Mouse (Mus musculus): ENCODE measurements around the gene Fastkd3. TPM values are rescaled to one million over a fixed set of nuclear protein-coding genes. Genes with fewer than 3 reads are reported as not detected.

Fastkd3 gene
- polyA plus RNA-seq, 1 experiment: 3.3 TPM

DNA sequence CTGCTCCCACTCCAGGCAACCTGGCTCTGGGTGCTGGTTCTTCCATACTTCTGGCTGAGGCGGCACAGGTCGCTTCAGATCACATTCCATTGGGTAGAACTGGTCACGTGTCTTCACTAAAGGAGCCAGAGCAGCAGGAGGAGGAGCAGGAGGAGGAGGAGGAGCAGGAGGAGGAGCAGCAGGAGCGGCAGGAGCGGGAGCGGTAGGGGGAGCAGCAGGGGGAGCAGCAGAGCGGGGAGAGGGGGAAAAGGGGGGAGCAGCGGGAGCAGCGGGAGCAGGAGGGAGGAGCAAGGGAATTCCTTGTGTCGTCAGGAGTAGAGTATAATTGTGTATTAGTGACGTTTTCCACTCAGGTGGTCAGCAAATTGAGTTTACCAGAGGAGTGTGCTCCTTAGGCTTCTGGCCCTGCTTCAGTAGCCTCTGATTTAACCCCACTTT is 23.7 kb downstream of the Fastkd3 start:
- Histone ChIP-seq H3K27ac (ENCODE audit: insufficient read depth, low read depth, low read length) (no peak overlapping the region), H3K4me3 (ENCODE audit: low read depth, low read length) (peak overlapping the region; percentile 49), H3K4me1 (ENCODE audit: control insufficient read depth, insufficient read depth, insufficient read length, low read length) (peaks cover 6% of the 10 kb centered on the region; the same call in 1 of the 2 replicates), H3K27me3 (ENCODE audit: control insufficient read depth, insufficient read depth, low read length) (no peaks in the 10 kb centered on the region), H3K36me3 (ENCODE audit: control insufficient read depth, insufficient read depth, low read length) (no peaks in the 10 kb centered on the region)
- 3% methylated on average over 11 of the region's 11 CpGs for WGBS
- TF ChIP-seq CTCF (IDR thresholded peaks at IDR 0.05; ENCODE audit: extremely low read depth, insufficient read length, insufficient replicate concordance, low read depth, low read length) (no peak), POLR2A (IDR thresholded peaks at IDR 0.05; ENCODE audit: low read depth, low read length) (0 out of 2 replicates have a peak, but pooled peaks have one; percentile 30)

DNA sequence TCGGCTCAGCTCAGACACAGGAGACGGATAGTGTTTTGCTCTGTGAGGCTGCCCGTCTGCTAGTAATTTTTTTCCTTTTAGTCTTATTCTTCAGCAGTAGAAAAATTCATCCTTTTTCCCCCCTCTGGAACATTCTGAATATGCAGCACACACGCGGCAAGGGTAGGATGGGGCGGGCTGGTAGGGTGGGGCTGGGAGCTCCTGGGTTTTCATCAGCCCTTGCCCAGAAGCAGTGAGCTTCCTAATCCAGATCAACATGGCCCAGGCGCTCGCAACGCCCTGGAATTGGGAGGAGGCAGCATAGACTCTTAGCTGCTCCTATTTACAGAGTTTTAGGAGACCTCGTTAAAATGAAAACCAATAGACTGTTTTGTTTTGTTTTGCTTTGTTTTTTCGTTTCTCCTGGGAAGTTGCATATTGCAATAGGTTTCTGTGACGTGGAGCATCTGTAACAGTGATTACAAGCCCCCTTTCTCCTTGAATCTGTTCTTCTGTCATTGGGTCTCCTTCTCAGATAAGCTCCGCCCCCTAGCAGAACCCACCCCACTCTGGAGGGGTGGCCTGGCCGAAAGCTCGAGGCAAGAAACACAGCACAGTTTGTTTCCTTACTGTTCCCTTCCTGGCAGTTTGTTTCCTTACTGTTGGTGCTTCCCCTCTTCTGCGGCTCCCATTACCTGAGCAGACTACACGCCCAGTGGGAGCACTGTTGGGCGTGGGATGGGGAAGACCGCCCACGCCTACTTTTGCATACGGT is 25.8 kb downstream of the Fastkd3 start:
- H3K4me3 ChIP-seq (ENCODE audit: low read depth, low read length): peak overlapping the region; percentile 25; the same call in 1 of the 2 replicates
- H3K27me3 ChIP-seq (ENCODE audit: control insufficient read depth, insufficient read depth, low read length): no peaks in the 10 kb centered on the region
- H3K4me1 ChIP-seq (ENCODE audit: control insufficient read depth, insufficient read depth, insufficient read length, low read length): peaks cover 6% of the 10 kb centered on the region; the same call in 1 of the 2 replicates
- no peaks in the 10 kb centered on the region for H3K36me3 ChIP-seq (ENCODE audit: control insufficient read depth, insufficient read depth, low read length)
- WGBS: 37% methylated on average over 21 of the region's 21 CpGs
- TF ChIP-seq CTCF (IDR thresholded peaks at IDR 0.05; ENCODE audit: extremely low read depth, insufficient read length, insufficient replicate concordance, low read depth, low read length) (no peak), POLR2A (IDR thresholded peaks at IDR 0.05; ENCODE audit: low read depth, low read length) (no peak)
- H3K27ac ChIP-seq (ENCODE audit: insufficient read depth, low read depth, low read length): no peak overlapping the region

DNA sequence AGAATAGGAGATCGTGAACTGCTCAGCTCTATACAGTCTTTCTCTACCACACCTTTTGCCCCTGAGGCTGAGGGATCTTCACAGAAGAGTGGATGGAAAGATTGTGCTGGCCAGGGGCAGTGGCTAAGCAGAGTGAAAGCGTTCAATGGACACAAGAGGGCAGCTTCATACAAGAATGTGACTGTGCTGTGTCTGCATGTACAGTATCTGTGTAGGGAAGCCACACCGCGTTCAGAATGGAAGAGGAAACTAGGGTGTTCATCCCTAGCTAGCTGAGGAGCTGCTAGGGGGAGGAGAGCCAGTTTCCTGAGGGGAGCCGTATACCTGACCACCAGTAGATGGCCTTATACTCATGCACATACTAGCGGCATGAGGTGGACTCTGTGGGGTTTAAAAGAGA is 40.8 kb downstream of the Fastkd3 start:
- no peak for TF ChIP-seq CTCF (IDR thresholded peaks at IDR 0.05; ENCODE audit: extremely low read depth, insufficient read length, insufficient replicate concordance, low read depth, low read length)
- no peaks in the 10 kb centered on the region for H3K36me3 ChIP-seq (ENCODE audit: control insufficient read depth, insufficient read depth, low read length)
- no peak overlapping the region for H3K4me3 ChIP-seq (ENCODE audit: low read depth, low read length)
- WGBS: 54% methylated on average over 6 of the region's 6 CpGs
- no peaks in the 10 kb centered on the region for H3K27me3 ChIP-seq (ENCODE audit: control insufficient read depth, insufficient read depth, low read length)
- no peak overlapping the region for H3K27ac ChIP-seq (ENCODE audit: insufficient read depth, low read depth, low read length)
- no peaks in the 10 kb centered on the region for H3K4me1 ChIP-seq (ENCODE audit: control insufficient read depth, insufficient read depth, insufficient read length, low read length)

DNA sequence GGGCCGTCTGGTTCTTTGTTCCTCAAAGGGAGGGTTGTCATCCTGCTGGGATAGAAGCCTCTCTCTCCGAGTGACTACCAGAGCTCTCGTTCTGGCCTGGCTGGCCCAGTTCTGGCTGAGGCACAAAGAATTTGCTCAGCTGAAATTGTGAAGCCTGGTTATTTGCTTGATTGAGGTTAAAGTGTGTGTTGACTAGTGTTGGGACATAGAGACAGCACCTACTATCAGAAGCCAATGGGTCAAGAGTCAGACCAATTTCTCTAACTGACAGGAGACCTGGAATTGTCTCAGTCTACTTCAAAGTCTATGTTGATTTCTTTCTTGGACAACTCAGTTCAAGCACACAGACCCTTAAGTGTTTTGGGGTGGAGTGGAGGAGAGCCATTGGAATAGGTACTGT is 45.0 kb downstream of the Fastkd3 start:
- no peaks in the 10 kb centered on the region for H3K36me3 ChIP-seq (ENCODE audit: control insufficient read depth, insufficient read depth, low read length)
- no peaks in the 10 kb centered on the region for H3K27me3 ChIP-seq (ENCODE audit: control insufficient read depth, insufficient read depth, low read length)
- no peaks in the 10 kb centered on the region for H3K4me1 ChIP-seq (ENCODE audit: control insufficient read depth, insufficient read depth, insufficient read length, low read length)
- 63% methylated on average over 3 of the region's 3 CpGs for WGBS
- no peak for TF ChIP-seq POLR2A (IDR thresholded peaks at IDR 0.05; ENCODE audit: low read depth, low read length)
- no peak for TF ChIP-seq CTCF (IDR thresholded peaks at IDR 0.05; ENCODE audit: extremely low read depth, insufficient read length, insufficient replicate concordance, low read depth, low read length)
- no peak overlapping the region for H3K27ac ChIP-seq (ENCODE audit: insufficient read depth, low read depth, low read length)
- no peak overlapping the region for H3K4me3 ChIP-seq (ENCODE audit: low read depth, low read length)

Other genes with a start within 250 kb of the Fastkd3 start
- gene Mtrr, start 85 bp upstream of the Fastkd3 start, polyA plus RNA-seq (2012; rRNA removed): 1.3 and 2.2 TPM in 2 replicates
- not detected in 2 replicates for gene 1700001L19Rik, start 15.2 kb downstream of the Fastkd3 start, polyA plus RNA-seq (2012; rRNA removed)

Measured in small intestine, adult 2 months (tissue).